Mouse (Mus musculus) brain, embryonic 18.5 days (tissue): Measurements from ENCODE around the gene Hyal1.

Experiments
- DNase-seq: peaks from one replicate; pipeline ENCODE4 v3.0.0-alpha.2; 2012; ENCODE audit warnings: low read depth, low spot score

Gene Hyal1

GRCm38 (mm10) chr9:107576357-107577107, at the start of gene Hyal1:
Gene Hyal1 (plus strand): TSS chr9:107576927.
- DNase-seq, result no peak

GRCm38 (mm10) chr9:107533791-107534407, 42.8 kb upstream of the Hyal1 start, which contains the start of gene Tmem115:
Gene Tmem115 (plus strand): TSS chr9:107533945.
- DNase-seq, result peak; percentile 97

GRCm38 (mm10) chr9:107534408-107535202, 42.1 kb upstream of the Hyal1 start:
- no peak for DNase-seq

GRCm38 (mm10) chr9:107538231-107538630, 38.5 kb upstream of the Hyal1 start:
- DNase-seq, result no peak

GRCm38 (mm10) chr9:107538711-107539110, 38.0 kb upstream of the Hyal1 start:
- no peak for DNase-seq

DNA sequence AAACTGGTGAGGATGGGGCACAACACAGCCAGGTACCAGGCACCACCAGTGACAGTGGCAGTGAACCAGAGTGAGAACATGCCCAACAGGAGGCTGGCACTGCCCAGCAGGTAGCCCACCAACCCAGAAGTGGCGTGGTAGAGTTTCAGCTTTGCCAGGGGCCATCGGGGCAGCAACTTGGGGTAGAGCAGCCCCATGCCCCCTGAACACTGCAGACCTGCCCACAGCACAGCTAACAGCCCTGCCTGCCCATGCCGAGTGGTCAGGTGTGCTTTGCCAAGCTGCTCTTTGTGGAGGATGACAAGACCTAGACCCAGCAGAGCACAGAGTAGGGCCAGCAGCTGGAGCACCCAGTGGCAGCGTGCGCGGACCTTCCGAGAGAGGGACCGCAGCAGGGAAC, 36.8 kb upstream of the Hyal1 start:
- no peak for DNase-seq

DNA sequence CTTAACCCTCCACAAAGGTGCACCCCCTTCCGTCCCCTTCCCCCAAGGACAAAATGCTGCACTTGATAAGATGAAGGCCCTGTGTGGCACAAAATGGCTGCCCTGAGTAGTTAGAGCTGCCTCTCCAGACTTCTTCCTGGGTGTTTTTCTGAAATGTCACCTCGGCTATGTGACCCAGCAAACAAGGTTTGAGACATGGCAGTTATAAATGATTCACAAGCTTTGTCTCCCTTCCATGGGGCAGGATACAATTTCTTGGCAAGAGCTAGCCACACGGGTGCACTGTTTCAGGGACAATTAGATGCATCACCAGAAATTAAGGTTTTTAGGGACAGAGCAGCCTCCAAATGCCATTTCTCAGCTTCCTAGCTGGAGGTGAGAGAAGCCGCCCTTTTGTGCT, 36.3 kb upstream of the Hyal1 start:
- DNase-seq, result no peak

DNA sequence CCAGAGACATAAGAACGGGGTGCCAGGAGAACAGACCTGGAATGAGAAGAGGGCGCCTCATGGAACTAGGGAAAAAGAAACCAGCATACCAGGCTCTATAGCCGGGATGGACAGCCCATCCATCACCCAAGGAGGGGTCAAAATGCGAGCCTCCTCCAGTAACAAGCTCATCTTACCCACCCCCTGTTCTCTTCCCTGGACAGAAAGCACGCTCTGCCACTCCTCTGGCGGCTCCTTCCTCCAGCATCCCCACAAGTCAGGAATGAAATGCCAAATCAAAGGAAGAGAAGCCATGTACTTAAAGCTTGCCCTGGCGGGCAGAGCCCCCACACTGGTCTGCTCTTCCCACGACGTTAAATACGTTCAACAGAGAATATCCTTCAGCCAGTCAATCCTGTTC, 35.7 kb upstream of the Hyal1 start:
- DNase-seq, result no peak

DNA sequence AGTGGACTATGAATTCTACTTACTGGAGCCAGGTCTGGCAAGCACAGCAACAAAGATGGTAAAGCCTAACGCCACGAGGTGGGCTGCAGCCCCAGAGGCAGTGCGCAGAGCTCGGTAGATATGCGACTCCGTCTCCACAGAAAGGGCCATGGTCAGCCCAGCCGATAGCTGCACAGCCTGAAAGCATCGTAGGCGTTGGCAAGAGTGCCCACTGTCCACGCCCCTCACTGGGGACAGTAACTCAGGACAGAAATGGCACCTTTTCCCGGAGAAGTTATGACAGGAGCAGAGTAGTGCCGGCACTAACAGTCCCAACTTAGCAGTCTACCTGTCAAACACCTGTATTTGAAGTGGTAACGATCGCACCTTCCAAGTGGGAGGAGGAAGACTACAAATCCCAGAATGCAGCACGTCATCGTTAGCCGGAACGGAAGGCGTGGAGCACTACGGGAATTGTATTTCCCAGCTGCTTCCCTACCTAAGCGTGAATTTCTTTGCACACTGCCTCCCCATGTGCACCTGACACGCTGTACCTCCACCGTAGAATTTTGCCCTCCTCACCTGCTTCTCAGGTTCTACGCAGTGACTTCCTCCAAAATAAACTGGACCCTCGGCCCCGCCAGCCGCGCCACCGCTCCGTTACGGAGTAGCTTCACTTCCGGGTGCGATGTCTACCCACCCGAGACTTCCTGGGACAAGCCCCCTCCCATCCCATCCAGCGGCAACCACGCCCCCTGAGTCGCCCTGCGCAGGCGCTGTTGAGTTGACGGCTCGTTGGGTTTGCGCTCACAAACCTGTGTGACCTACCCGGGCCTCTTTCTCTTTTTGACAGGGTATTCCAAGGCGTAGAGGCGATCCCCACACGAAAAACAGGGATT, 35.0 kb upstream of the Hyal1 start, which contains the start of the genes Cyb561d2 and Nprl2:
Cyb561d2 (minus strand) TSS at position 720 of the 878 bp plus-strand sequence.
Nprl2 (plus strand) TSS at position 753 of the 878 bp plus-strand sequence.
- DNase-seq, result peak; percentile 87

DNA sequence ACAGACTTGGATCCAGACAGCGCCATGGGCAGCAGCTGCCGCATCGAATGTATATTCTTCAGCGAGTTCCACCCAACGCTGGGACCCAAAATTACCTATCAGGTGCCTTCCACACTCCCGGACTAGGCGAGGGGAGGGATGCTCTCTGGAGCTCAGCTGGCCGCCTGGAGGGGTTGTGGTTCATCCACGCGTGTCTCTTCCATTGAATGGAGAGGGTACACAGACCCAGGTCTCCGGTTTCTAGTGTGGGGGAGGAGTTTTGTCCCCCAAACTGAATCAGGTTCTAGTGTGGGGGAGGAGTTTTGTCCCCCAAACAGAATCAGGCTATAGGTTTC, 34.4 kb upstream of the Hyal1 start:
- DNase-seq, result no peak

DNA sequence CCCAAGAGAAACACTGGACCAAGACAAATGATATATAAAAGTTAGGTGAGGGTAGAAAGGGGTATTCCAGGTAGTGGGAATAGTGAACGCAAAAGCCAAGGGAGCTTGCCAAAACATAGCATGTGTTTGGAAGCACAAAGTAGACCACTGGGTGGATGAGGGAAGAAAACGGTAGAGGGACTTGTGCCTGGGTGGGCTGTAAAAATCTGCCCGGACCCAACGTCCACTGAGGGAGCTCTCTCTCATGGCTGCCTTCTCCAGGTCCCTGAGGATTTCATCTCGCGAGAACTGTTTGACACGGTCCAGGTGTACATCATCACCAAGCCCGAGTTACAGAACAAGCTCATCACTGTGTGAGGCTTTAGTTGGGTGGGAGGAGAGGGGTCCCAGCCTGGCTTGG, 34.0 kb upstream of the Hyal1 start:
- DNase-seq, result no peak

GRCm38 (mm10) chr9:107543299-107543698, 33.4 kb upstream of the Hyal1 start:
- no peak for DNase-seq

DNA sequence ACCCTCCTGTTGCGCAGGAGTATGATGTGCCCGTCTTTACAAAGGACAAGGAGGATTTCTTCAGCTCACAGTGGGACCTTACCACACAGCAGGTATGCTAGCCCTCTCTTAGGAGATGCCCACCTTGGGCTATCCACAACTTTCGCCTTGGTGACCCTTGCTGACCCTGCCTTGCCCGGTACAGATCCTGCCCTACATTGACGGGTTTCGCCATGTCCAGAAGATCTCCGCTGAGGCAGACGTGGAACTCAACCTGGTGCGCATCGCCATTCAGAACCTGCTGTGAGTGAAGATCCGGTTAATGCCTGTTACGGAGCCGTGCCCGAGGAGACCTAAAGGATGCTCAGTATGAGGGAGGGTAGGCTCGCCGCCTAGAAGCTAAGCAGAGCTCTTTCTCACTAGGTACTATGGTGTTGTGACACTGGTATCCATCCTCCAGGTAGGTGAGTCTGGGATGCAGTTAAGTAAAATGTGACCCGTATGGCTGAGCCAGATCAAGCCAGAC, 32.5 kb upstream of the Hyal1 start:
- no peak for DNase-seq

- DNase-seq, result no peak
These were observed 32.0 kb upstream of the Hyal1 start for GRCm38 (mm10) chr9:107544729-107545128.

DNA sequence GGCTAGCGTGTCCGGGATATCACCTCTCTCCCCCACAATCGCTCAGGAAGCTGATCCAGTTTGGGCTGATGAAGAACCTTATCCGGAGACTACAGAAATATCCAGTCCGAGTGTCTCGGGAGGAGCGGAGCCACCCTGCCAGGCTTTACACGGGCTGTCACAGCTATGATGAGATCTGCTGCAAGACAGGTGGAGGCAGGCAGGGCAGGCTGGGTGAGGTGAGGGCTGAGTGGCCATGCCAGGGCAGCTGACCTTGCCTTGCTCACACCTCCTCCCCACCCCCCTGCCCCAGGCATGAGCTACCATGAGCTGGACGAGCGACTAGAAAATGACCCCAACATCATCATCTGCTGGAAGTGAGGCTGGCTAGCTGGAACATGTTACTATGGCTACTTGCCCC, 31.5 kb upstream of the Hyal1 start:
- DNase-seq, result no peak

DNA sequence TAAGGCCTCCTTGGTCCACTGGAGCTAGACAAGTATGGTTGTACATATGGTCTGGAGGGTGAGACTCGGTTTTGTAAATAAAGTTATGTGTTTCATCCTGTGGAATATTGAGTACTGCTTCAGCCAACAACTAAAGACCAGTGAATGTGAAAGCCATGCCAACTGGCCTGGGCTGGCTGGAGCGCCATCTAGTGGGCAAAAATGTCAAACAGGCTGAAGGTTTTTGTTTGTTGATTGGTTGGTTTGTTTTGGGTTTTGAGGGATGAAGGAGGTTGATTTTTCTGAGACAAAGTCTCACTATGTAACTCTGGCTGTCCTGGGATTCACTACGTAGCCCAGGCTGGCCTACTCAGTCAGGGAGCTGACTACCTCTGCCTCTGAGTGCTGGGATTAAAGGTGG, 31.1 kb upstream of the Hyal1 start:
- DNase-seq, result no peak

GRCm38 (mm10) chr9:107547026-107547425, 29.7 kb upstream of the Hyal1 start, which contains the start of gene Zmynd10:
Gene Zmynd10 (plus strand): TSS chr9:107547298.
- DNase-seq, result peak; percentile 60

GRCm38 (mm10) chr9:107547957-107548356, 28.8 kb upstream of the Hyal1 start:
- no peak for DNase-seq

DNA sequence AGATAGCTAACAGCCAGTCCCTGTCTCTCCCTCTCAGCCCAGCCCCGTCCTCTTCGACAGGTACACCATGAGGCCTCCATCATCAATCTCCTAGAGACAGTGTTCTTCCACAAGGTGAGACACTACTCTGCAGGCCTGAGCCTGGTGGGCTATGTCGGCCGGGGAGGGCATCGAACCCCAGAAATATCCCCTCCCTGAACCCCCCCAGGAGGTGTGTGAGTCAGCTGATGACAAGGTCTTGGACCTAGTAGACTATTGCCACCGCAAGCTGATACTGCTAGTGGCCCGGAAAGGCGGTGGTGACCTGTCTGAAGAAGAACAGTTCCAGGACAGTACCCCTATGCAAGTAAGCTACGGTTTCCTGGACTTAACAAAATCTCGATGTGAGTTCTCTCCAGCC, 27.9 kb upstream of the Hyal1 start:
- no peak for DNase-seq

GRCm38 (mm10) chr9:107549297-107550074, 27.2 kb upstream of the Hyal1 start:
- DNase-seq, result no peak
